Mouse (Mus musculus) heart, adult 2 months (tissue): ENCODE measurements around the gene 1700022I11Rik.

Experiments used
- CTCF ChIP-seq: fragments of 200-600 bp; IDR thresholded peaks from 2 replicates; pipeline ENCODE4 v1.8.1; 2022; ENCODE audit warnings: antibody characterized with exemption, mild to moderate bottlenecking, moderate library complexity
- EP300 ChIP-seq: fragments of 200-500 bp; IDR thresholded peaks from 2 replicates; pipeline ENCODE4 v1.6.1; 2011; ENCODE audit warnings: low read depth, low read length, control low read depth; ENCODE audit not compliant: insufficient read depth

DNA sequence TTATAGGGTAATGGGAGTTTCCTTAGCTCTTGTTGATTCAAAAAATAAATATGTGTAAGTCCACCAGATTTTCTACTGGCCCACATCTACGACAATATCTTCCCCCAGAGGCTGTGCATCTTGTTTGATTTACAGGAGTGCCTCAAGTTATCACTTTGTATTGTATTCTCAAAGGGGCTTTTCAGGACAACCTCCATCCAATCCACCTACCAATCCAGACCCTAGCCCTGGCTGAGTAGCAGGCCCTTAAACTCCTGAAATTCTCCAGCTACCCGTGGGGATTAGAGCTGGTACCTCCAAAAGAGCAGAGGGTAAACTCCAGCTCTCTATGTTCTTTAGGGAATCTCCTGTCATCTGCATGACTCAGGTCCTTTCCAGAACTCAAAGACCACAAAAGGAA, 28.6 kb downstream of the 1700022I11Rik start:
- TF ChIP-seq EP300 (no peak), CTCF (no peak)
